Mouse (Mus musculus): ENCODE measurements at regions not wholly inside any gene's neighbourhood (a gene's known extent, or its start where the extent isn't known, plus 50 kb on each side); places are given as distances from the start of the nearest gene placed in this dataset.

DNA sequence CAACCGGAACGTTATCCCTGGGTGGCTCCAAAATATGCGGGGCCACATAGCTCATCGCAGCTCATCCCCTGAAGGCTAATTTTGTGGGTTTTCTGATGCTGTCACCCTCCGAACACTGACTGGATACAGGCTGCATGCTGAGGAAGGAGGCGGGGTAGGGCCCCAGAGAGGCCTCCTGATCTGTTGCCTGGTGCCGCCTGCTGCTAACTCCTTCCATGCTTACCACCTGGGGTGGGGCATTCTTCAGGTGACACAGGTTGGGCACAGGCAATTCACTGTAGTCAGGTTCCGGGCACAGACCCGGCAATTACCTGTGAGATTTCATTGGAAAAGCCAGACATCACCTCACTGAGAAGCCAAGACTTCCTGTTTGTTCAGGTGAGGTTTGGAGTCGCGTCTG lies 213.4 kb upstream of the Kazn start:
- Histone ChIP-seq H3K9ac (no peak overlapping the region), H3K4me1 (replicated peaks) (no peaks in the 10 kb centered on the region), H3K4me2 (no peak overlapping the region), H3K9me3 (replicated peaks) (no peaks in the 10 kb centered on the region), H3K27ac (no peak overlapping the region), H3K36me3 (no peaks in the 10 kb centered on the region), H3K4me3 (no peak overlapping the region), H3K27me3 (peaks cover 6% of the 10 kb centered on the region; the same call in 1 of the 2 replicates)
- WGBS = 48% methylated on average over 11 of the region's 11 CpGs
- ATAC-seq (replicated peaks; ENCODE audit: insufficient number of reproducible peaks, insufficient read depth, low FRiP score, low read depth) = no peak

DNA sequence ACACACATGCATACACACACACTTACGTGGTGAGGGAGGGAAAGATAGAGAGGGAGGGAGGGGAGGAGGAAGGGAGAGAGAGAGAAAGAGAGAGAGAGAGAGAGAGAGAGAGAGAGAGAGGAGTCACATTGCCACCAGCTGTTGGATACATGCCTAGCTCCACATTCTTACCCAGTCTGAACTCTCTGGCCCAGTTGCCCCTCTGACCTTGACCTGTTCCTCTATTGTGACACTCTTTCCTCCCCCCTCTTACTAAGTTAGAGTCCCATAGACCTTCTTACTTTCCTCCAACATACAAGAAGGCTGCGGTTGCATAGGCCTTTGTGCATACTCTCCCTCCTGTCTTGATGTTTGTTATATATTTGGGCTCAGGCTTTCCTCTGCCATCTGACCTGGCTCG lies 211.7 kb upstream of the Kazn start:
- H3K4me1 ChIP-seq (replicated peaks) = no peaks in the 10 kb centered on the region
- no peak overlapping the region for H3K4me3 ChIP-seq
- no peak overlapping the region for H3K27ac ChIP-seq
- peaks cover 6% of the 10 kb centered on the region; the same call in 1 of the 2 replicates for H3K27me3 ChIP-seq
- no peak overlapping the region for H3K4me2 ChIP-seq
- no peaks in the 10 kb centered on the region for H3K36me3 ChIP-seq
- WGBS = 68% methylated on average over 3 of the region's 3 CpGs
- no peak overlapping the region for H3K9ac ChIP-seq
- ATAC-seq (replicated peaks; ENCODE audit: insufficient number of reproducible peaks, insufficient read depth, low FRiP score, low read depth) = no peak
- no peaks in the 10 kb centered on the region for H3K9me3 ChIP-seq (replicated peaks)

DNA sequence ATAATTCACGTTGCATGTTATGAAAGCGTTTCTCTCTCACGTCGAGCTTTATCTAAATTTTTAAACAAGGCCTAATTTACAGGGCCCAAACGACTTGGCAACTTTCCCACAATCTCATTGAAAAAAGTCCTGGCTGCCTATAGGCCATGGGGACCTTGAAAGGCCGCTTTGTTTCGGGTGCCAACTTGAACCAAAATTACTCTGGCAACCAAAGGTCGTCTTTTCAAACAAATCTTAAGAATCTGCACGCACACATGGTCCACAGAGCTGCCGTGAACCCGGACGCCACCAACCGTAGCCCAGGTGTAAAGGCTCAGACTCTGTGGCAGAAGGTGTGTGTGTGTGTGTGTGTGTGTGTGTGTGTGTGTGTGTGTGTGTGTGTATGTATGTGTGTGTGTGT lies 210.5 kb upstream of the Kazn start:
- no peak overlapping the region for H3K27ac ChIP-seq
- H3K4me1 ChIP-seq (replicated peaks) = no peaks in the 10 kb centered on the region
- no peak overlapping the region for H3K9ac ChIP-seq
- H3K9me3 ChIP-seq (replicated peaks) = no peaks in the 10 kb centered on the region
- H3K36me3 ChIP-seq = no peaks in the 10 kb centered on the region
- H3K4me3 ChIP-seq = no peak overlapping the region
- H3K27me3 ChIP-seq = peaks cover 6% of the 10 kb centered on the region; the same call in 1 of the 2 replicates
- no peak for ATAC-seq (replicated peaks; ENCODE audit: insufficient number of reproducible peaks, insufficient read depth, low FRiP score, low read depth)
- no peak overlapping the region for H3K4me2 ChIP-seq
- 68% methylated on average over 13 of the region's 13 CpGs for WGBS

DNA sequence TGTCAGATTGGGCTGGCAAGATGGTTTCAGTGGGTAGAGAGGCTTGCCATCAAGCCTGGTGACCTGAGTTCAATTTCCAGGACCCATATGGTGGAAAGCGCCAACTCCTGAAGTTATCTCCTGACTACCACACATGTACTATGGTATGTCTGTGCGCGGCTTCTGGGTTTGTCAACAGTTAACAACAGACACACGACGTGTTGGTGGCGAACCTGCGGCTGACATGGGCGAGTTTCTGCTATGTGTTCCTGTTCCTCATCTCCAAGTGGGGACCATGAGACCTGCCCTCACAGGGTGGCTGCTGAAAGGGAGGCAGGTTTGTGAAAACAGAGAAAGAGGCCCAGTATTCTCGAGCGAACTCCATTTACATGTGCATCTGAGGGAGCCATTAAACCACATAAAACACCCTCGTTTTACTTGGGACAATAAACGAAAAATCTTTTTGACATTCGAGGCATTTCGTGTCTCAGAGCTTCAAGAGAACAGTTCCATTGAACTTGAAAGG lies 210.0 kb upstream of the Kazn start:
- no peak overlapping the region for H3K4me2 ChIP-seq
- H3K4me3 ChIP-seq = no peak overlapping the region
- no peaks in the 10 kb centered on the region for H3K36me3 ChIP-seq
- WGBS = 78% methylated on average over 14 of the region's 14 CpGs
- peaks cover 6% of the 10 kb centered on the region; the same call in 1 of the 2 replicates for H3K27me3 ChIP-seq
- no peak overlapping the region for H3K9ac ChIP-seq
- no peak for ATAC-seq (replicated peaks; ENCODE audit: insufficient number of reproducible peaks, insufficient read depth, low FRiP score, low read depth)
- no peaks in the 10 kb centered on the region for H3K4me1 ChIP-seq (replicated peaks)
- no peak overlapping the region for H3K27ac ChIP-seq
- no peaks in the 10 kb centered on the region for H3K9me3 ChIP-seq (replicated peaks)

DNA sequence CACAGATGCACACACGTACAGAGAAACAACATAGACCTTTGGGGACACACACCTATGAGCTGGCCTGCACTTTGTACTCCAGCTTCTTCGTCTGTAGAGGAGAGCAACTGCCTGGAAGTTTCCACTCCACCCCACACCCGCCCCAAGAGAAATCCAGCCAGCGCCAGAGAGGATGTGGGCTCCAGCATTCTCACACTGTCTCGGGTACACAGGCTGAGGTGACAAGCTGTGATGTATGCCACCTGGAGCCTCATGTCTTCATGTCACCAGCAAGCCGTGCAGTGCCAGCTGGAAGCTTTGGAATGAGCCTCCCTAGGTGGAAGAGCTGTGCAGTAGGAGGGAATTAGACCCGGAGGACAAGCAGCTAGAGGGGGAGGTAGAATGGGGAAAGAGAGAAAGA lies 208.3 kb upstream of the Kazn start:
- H3K4me2 ChIP-seq = no peak overlapping the region
- no peak overlapping the region for H3K9ac ChIP-seq
- H3K4me1 ChIP-seq (replicated peaks) = no peaks in the 10 kb centered on the region
- no peak overlapping the region for H3K27ac ChIP-seq
- no peak for ATAC-seq (replicated peaks; ENCODE audit: insufficient number of reproducible peaks, insufficient read depth, low FRiP score, low read depth)
- H3K36me3 ChIP-seq = no peaks in the 10 kb centered on the region
- H3K4me3 ChIP-seq = no peak overlapping the region
- no peaks in the 10 kb centered on the region for H3K9me3 ChIP-seq (replicated peaks)
- H3K27me3 ChIP-seq = peaks cover 2% of the 10 kb centered on the region; the same call in 1 of the 2 replicates
- 37% methylated on average over 7 of the region's 7 CpGs for WGBS

- Histone ChIP-seq H3K4me2 (no peak overlapping the region), H3K36me3 (no peaks in the 10 kb centered on the region)
- 84% methylated on average over 11 of the region's 11 CpGs for WGBS
Measured at GRCm38 (mm10) chr4:142441045-142441444, 201.8 kb upstream of the Kazn start.

DNA sequence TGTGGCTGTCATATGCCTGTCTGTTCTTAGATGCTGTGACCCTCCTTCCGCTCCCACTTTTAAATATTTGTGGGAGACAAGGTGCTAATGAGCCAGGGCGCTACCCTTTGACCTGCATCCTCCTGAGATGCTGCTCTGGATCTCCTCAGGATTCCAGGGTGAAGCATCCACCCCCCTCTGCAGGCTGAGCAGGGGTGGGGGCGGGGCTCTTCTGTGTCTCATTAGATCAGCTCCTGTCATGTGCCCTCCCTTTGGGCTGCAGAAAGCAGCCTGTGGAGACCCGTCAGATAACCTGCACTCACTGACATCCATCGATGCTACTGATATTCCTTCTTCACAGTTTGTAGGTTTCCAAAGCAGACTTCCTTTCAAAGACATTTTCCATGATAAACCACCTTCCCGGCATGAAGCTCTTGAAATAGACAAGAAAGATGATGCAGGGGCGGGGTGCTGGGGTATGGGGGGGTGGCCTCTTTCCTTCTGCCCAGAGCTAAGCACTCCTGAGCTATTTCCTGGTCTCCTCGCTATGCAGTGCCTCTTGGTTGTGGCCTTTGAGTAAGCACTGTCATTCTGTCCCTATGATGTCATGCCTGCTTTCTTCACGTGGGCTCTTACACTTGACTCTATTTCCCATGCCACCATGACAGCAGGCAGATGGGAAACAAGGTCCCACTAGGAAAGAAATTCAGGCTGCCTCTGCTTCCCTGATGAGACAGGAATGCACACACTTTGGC lies 200.4 kb upstream of the Kazn start:
- H3K4me2 ChIP-seq = no peak overlapping the region
- no peak overlapping the region for H3K27ac ChIP-seq
- no peaks in the 10 kb centered on the region for H3K36me3 ChIP-seq
- no peak overlapping the region for H3K4me3 ChIP-seq
- 0 out of 2 replicates have a peak, but pooled peaks cover 2% of the 10 kb centered on the region for H3K27me3 ChIP-seq
- 43% methylated on average over 9 of the region's 9 CpGs for WGBS
- H3K9me3 ChIP-seq (replicated peaks) = no peaks in the 10 kb centered on the region
- H3K9ac ChIP-seq = no peak overlapping the region
- H3K4me1 ChIP-seq (replicated peaks) = no peaks in the 10 kb centered on the region
- ATAC-seq (replicated peaks; ENCODE audit: insufficient number of reproducible peaks, insufficient read depth, low FRiP score, low read depth) = no peak

More at GRCm38 (mm10) chr4:142441045-142441444, 201.8 kb upstream of the Kazn start:
- Histone ChIP-seq H3K9ac (no peak overlapping the region), H3K4me3 (no peak overlapping the region), H3K4me1 (replicated peaks) (no peaks in the 10 kb centered on the region), H3K27me3 (no peaks in the 10 kb centered on the region), H3K27ac (no peak overlapping the region), H3K9me3 (replicated peaks) (no peaks in the 10 kb centered on the region)
- no peak for ATAC-seq (replicated peaks; ENCODE audit: insufficient number of reproducible peaks, insufficient read depth, low FRiP score, low read depth)

GRCm38 (mm10) chr4:142424596-142424995 lies 185.4 kb upstream of the Kazn start:
- Histone ChIP-seq H3K4me2 (no peak overlapping the region), H3K9ac (no peak overlapping the region), H3K9me3 (replicated peaks) (no peaks in the 10 kb centered on the region), H3K4me3 (no peak overlapping the region), H3K27ac (no peak overlapping the region), H3K4me1 (replicated peaks) (no peaks in the 10 kb centered on the region), H3K36me3 (no peaks in the 10 kb centered on the region), H3K27me3 (peaks cover 4% of the 10 kb centered on the region; the same call in 1 of the 2 replicates)
- ATAC-seq (replicated peaks; ENCODE audit: insufficient number of reproducible peaks, insufficient read depth, low FRiP score, low read depth) = no peak
- WGBS = 64% methylated on average over 3 of the region's 3 CpGs

GRCm38 (mm10) chr4:142420427-142420826 lies 181.2 kb upstream of the Kazn start:
- peaks cover 4% of the 10 kb centered on the region; the same call in 1 of the 2 replicates for H3K27me3 ChIP-seq
- no peaks in the 10 kb centered on the region for H3K36me3 ChIP-seq
- H3K4me2 ChIP-seq = no peak overlapping the region
- H3K9me3 ChIP-seq (replicated peaks) = no peaks in the 10 kb centered on the region
- ATAC-seq (replicated peaks; ENCODE audit: insufficient number of reproducible peaks, insufficient read depth, low FRiP score, low read depth) = no peak
- 77% methylated on average over 7 of the region's 7 CpGs for WGBS
- H3K9ac ChIP-seq = no peak overlapping the region
- H3K4me1 ChIP-seq (replicated peaks) = no peaks in the 10 kb centered on the region
- no peak overlapping the region for H3K27ac ChIP-seq
- no peak overlapping the region for H3K4me3 ChIP-seq

GRCm38 (mm10) chr4:142414874-142415273 lies 175.7 kb upstream of the Kazn start:
- no peak for ATAC-seq (replicated peaks; ENCODE audit: insufficient number of reproducible peaks, insufficient read depth, low FRiP score, low read depth)
- Histone ChIP-seq H3K27me3 (peaks cover 2% of the 10 kb centered on the region; the same call in 1 of the 2 replicates), H3K9ac (no peak overlapping the region), H3K4me3 (no peak overlapping the region), H3K9me3 (replicated peaks) (no peaks in the 10 kb centered on the region), H3K27ac (no peak overlapping the region), H3K4me1 (replicated peaks) (no peaks in the 10 kb centered on the region), H3K36me3 (no peaks in the 10 kb centered on the region), H3K4me2 (no peak overlapping the region)
- WGBS = 69% methylated on average over 5 of the region's 5 CpGs

- Histone ChIP-seq H3K4me2 (no peak overlapping the region), H3K27me3 (no peaks in the 10 kb centered on the region), H3K27ac (no peak overlapping the region), H3K9ac (no peak overlapping the region), H3K4me3 (no peak overlapping the region), H3K9me3 (replicated peaks) (no peaks in the 10 kb centered on the region), H3K4me1 (replicated peaks) (no peaks in the 10 kb centered on the region), H3K36me3 (no peaks in the 10 kb centered on the region)
- no peak for ATAC-seq (replicated peaks; ENCODE audit: insufficient number of reproducible peaks, insufficient read depth, low FRiP score, low read depth)
- 86% methylated on average over 5 of the region's 5 CpGs for WGBS
Measured at GRCm38 (mm10) chr4:142411792-142412191, 172.6 kb upstream of the Kazn start.
